Mouse (Mus musculus) MEL (cell line): ENCODE results near the gene Pak1ip1.

Source experiments
- BHLHE40 ChIP-seq: IDR thresholded peaks from 2 replicates; pipeline ENCODE4 v1.6.1; 2012; ENCODE audit warnings: low read depth, mild to moderate bottlenecking, inconsistent platforms, low read length, improper control_type of control experiment, borderline replicate concordance
- CTCF ChIP-seq, 3 experiments: IDR thresholded peaks in 2 of 3; conservative IDR thresholded peaks in 1 of 3; 2 replicates each; pipeline ENCODE4 v1.5.1; 2011 to 2012; ENCODE audit warnings: low read length in 3 of 3, low read depth in 2 of 3, mild to moderate bottlenecking in 2 of 3, improper control_type of control experiment in 1 of 3, inconsistent platforms in 1 of 3, mixed read lengths in 1 of 3, moderate library complexity in 1 of 3; ENCODE audit not compliant: control insufficient read depth in 1 of 3, insufficient read depth in 1 of 3, poor library complexity in 1 of 3, severe bottlenecking in 1 of 3
- GABPA ChIP-seq: IDR thresholded peaks from 2 replicates; pipeline ENCODE4 v1.6.1; 2012; ENCODE audit warnings: low read depth, mild to moderate bottlenecking, inconsistent platforms, low read length, improper control_type of control experiment, moderate library complexity
- GATA1 ChIP-seq: IDR thresholded peaks from 2 replicates; pipeline ENCODE4 v1.6.1; 2011; ENCODE audit warnings: low read depth, low read length, improper control_type of control experiment
- MAX ChIP-seq: IDR thresholded peaks from 2 replicates; pipeline ENCODE4 v1.6.1; 2011; ENCODE audit warnings: low read length, improper control_type of control experiment
- POLR2A ChIP-seq, 2 experiments: IDR thresholded peaks; 2 replicates each; pipeline ENCODE4 v1.6.1; 2011 to 2012; ENCODE audit warnings: low read length in 2 of 2, mild to moderate bottlenecking in 2 of 2, control low read depth in 1 of 2, improper control_type of control experiment in 1 of 2, low read depth in 1 of 2, moderate library complexity in 1 of 2; ENCODE audit not compliant: control insufficient read depth in 1 of 2, insufficient read depth in 1 of 2, poor library complexity in 1 of 2
- TAL1 ChIP-seq: IDR thresholded peaks from 2 replicates; pipeline ENCODE4 v1.6.1; 2012; ENCODE audit warnings: mild to moderate bottlenecking, inconsistent platforms, low read length, moderate library complexity, mixed read lengths
- TBP ChIP-seq: IDR thresholded peaks from 2 replicates; pipeline ENCODE4 v1.8.0; 2011; ENCODE audit warnings: low read depth, low read length, improper control_type of control experiment
- TCF12 ChIP-seq: IDR thresholded peaks from 2 replicates; pipeline ENCODE4 v1.6.1; 2014; ENCODE audit warnings: low read depth, mild to moderate bottlenecking, inconsistent platforms, low read length, improper control_type of control experiment, moderate library complexity
- UBTF ChIP-seq: IDR thresholded peaks from 2 replicates; pipeline ENCODE4 v1.6.1; 2012; ENCODE audit warnings: low read depth, mild to moderate bottlenecking, inconsistent platforms, low read length, improper control_type of control experiment, moderate library complexity, borderline replicate concordance; ENCODE audit not compliant: insufficient read depth
- USF1 ChIP-seq: IDR thresholded peaks from 2 replicates; pipeline ENCODE4 v1.6.1; 2014; ENCODE audit warnings: low read depth, mild to moderate bottlenecking, inconsistent platforms, low read length, improper control_type of control experiment, moderate library complexity
- ZMIZ1 ChIP-seq: IDR thresholded peaks from 2 replicates; pipeline ENCODE4 v1.6.1; 2012; ENCODE audit warnings: low read depth, mild to moderate bottlenecking, inconsistent platforms, low read length, improper control_type of control experiment, moderate library complexity

DNA sequence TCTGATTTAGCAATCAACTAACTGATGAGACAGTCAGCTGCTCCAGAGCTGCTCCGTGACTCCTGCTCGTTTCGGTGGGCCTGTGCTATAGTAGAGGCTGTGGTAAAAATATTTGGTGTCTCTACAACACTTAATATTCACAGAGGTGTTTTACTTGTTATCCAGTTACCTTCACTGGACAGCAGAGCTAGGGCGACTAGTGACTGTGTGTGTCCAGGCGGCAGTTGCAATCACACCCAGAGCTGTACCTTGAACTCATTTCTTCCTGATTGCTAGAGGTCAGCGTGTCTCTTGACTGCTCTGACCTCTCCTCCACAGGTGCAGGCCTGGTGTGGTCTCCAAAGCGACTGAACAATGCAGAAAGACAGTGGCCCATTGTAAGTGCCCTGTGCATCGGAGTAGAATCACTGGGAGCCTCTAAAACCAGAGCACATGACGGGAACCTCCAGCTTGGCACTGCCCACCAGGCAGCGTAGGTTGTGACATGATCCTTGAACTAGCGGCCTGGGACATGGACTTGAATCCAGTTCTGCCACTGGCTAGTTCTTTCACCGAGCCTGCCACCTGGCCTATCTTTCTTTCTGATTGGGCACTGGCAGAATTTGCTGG lies 16.1 kb downstream of the Pak1ip1 start:
- TF ChIP-seq TAL1, result no peak
- TF ChIP-seq CTCF (IDR thresholded peaks at IDR 0.05 in 2 of 3, conservative IDR thresholded peaks at IDR 0.05 in 1 of 3; ENCODE audit: control insufficient read depth in 1 of 3, insufficient read depth in 1 of 3, low read depth in 2 of 3, low read length in 3 of 3, poor library complexity in 1 of 3, severe bottlenecking in 1 of 3), result no peak
- TF ChIP-seq GABPA, result no peak
- no peak for TF ChIP-seq POLR2A (IDR thresholded peaks at IDR 0.05; ENCODE audit: control insufficient read depth in 1 of 2, insufficient read depth in 1 of 2, low read depth in 1 of 2, low read length in 2 of 2, poor library complexity in 1 of 2)
- no peak for TF ChIP-seq BHLHE40
- no peak for TF ChIP-seq UBTF
- TF ChIP-seq GATA1, result no peak
- no peak for TF ChIP-seq ZMIZ1
- TF ChIP-seq TBP, result 0 out of 2 replicates have a peak, but pooled peaks have one; percentile 12
- TF ChIP-seq USF1, result no peak
- no peak for TF ChIP-seq TCF12
- no peak for TF ChIP-seq MAX
